Mouse (Mus musculus): ENCODE measurements at regions not wholly inside any gene's neighbourhood (a gene's known extent, or its start where the extent isn't known, plus 50 kb on each side); places are given as distances from the start of the nearest gene placed in this dataset.

- Histone ChIP-seq H3K4me2 (no peak overlapping the region), H3K27me3 (no peaks in the 10 kb centered on the region), H3K4me1 (no peaks in the 10 kb centered on the region), H3K9ac (no peak overlapping the region), H3K27ac (no peak overlapping the region), H3K9me3 (replicated peaks) (no peaks in the 10 kb centered on the region), H3K4me3 (replicated peaks) (no peak overlapping the region), H3K36me3 (no peaks in the 10 kb centered on the region)
- ATAC-seq (replicated peaks; ENCODE audit: low FRiP score) = no peak
- WGBS = 80% methylated on average over 7 of the region's 7 CpGs
Observed at GRCm38 (mm10) chr7:69888251-69888650, 478.3 kb downstream of the Nr2f2 start.

- no peaks in the 10 kb centered on the region for H3K9me3 ChIP-seq (replicated peaks)
- no peak for ATAC-seq (replicated peaks; ENCODE audit: low FRiP score)
- no peaks in the 10 kb centered on the region for H3K4me1 ChIP-seq
- H3K9ac ChIP-seq = no peak overlapping the region
- no peak overlapping the region for H3K4me3 ChIP-seq (replicated peaks)
- H3K4me2 ChIP-seq = no peak overlapping the region
- H3K27me3 ChIP-seq = no peaks in the 10 kb centered on the region
- no peaks in the 10 kb centered on the region for H3K36me3 ChIP-seq
- H3K27ac ChIP-seq = no peak overlapping the region
Observed at GRCm38 (mm10) chr7:69877031-69877430, 489.5 kb downstream of the Nr2f2 start.

DNA sequence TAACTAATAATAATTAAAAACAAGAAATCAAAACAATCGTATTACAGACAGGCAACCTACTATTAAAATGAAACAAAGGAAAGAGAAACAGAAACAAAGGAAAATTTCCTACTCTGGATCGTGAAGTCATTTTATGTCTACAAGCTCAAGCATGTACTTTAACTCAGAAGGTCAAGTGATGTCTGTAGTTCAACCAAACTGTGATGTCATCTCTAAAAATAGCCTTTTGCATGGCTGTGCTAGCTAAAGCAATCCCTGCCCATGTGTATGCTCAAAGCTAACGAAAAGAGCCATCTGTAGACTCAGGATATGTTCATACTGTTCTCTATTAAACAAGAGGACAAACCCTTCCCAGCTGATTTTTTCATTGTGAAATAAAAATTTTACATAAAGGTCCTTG lies 500.7 kb downstream of the Nr2f2 start:
- no peak for ATAC-seq (replicated peaks; ENCODE audit: low FRiP score)
- Histone ChIP-seq H3K9me3 (replicated peaks) (no peaks in the 10 kb centered on the region), H3K4me2 (no peak overlapping the region), H3K9ac (no peak overlapping the region), H3K27me3 (no peaks in the 10 kb centered on the region), H3K36me3 (no peaks in the 10 kb centered on the region), H3K27ac (no peak overlapping the region), H3K4me1 (no peaks in the 10 kb centered on the region), H3K4me3 (replicated peaks) (no peak overlapping the region)
- WGBS = 84% methylated on average over 3 of the region's 3 CpGs

GRCm38 (mm10) chr7:69844631-69845324 lies 521.8 kb downstream of the Nr2f2 start:
- Histone ChIP-seq H3K9ac (no peak overlapping the region), H3K4me3 (replicated peaks) (no peak overlapping the region), H3K4me2 (peak overlapping the region; percentile 40), H3K27ac (no peak overlapping the region), H3K9me3 (replicated peaks) (no peaks in the 10 kb centered on the region), H3K36me3 (no peaks in the 10 kb centered on the region), H3K4me1 (0 out of 2 replicates have a peak, but pooled peaks cover 4% of the 10 kb centered on the region), H3K27me3 (no peaks in the 10 kb centered on the region)
- ATAC-seq (replicated peaks; ENCODE audit: low FRiP score) = peak; percentile 33; the same call in 1 of the 2 replicates
- WGBS = 33% methylated on average over 19 of the region's 19 CpGs

- Histone ChIP-seq H3K4me2 (no peak overlapping the region), H3K27me3 (no peaks in the 10 kb centered on the region), H3K27ac (no peak overlapping the region), H3K9ac (no peak overlapping the region), H3K36me3 (no peaks in the 10 kb centered on the region), H3K9me3 (replicated peaks) (no peaks in the 10 kb centered on the region), H3K4me3 (replicated peaks) (no peak overlapping the region), H3K4me1 (no peaks in the 10 kb centered on the region)
- WGBS = 87% methylated on average over 5 of the region's 5 CpGs
- ATAC-seq (replicated peaks; ENCODE audit: low FRiP score) = no peak
Observed at GRCm38 (mm10) chr7:69837379-69837778, 529.2 kb downstream of the Nr2f2 start.

- H3K4me2 ChIP-seq = no peak overlapping the region
- no peaks in the 10 kb centered on the region for H3K9me3 ChIP-seq (replicated peaks)
- no peak overlapping the region for H3K27ac ChIP-seq
- no peaks in the 10 kb centered on the region for H3K27me3 ChIP-seq
- H3K36me3 ChIP-seq = no peaks in the 10 kb centered on the region
- WGBS = 20% methylated on average over 8 of the region's 8 CpGs
- no peaks in the 10 kb centered on the region for H3K4me1 ChIP-seq
- no peak for ATAC-seq (replicated peaks; ENCODE audit: low FRiP score)
- H3K4me3 ChIP-seq (replicated peaks) = no peak overlapping the region
- H3K9ac ChIP-seq = no peak overlapping the region
Observed at GRCm38 (mm10) chr7:69827251-69827650, 539.3 kb downstream of the Nr2f2 start.

DNA sequence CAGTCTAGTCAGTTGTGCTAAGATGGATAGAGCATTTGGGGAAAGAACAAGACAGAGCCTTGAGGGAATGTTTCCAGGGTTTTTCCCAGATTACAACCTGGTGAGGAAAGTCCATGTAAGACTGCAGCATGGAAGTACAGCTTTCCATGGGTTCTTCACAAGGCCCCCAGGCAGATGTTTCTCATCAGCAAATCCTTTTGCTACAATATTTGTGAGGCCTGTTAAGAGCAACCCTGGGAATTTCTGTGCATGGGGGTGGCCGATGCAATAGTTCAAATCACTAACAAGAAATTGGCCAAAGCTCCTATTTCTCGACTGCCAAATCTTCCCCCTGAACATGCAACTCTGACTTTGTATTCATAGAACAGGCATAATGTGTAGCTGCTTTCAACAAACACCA lies 546.0 kb downstream of the Nr2f2 start:
- 65% methylated on average over 2 of the region's 2 CpGs for WGBS
- Histone ChIP-seq H3K4me2 (no peak overlapping the region), H3K36me3 (no peaks in the 10 kb centered on the region), H3K4me3 (replicated peaks) (no peak overlapping the region), H3K9ac (no peak overlapping the region), H3K9me3 (replicated peaks) (no peaks in the 10 kb centered on the region), H3K4me1 (no peaks in the 10 kb centered on the region), H3K27me3 (no peaks in the 10 kb centered on the region), H3K27ac (no peak overlapping the region)
- no peak for ATAC-seq (replicated peaks; ENCODE audit: low FRiP score)

DNA sequence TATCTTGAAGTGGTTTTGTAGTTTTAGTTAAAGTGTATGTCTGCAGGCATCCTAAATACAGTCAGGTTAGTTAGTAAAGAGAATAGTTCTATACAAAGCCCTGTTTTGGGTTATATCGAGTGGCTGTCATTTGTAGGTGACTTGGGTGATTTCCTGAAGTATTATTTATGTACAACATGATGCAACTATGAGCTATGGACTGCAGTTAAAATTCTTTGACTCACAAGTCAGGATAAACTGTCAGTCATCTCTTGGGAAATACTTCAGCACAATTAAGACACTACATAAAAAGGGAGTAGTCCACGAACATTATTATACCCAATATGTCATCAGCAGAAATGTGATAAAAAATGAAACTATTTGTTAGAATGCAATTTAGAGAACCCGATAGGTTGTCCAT lies 554.2 kb downstream of the Nr2f2 start:
- H3K9me3 ChIP-seq (replicated peaks) = no peaks in the 10 kb centered on the region
- H3K4me3 ChIP-seq (replicated peaks) = no peak overlapping the region
- no peaks in the 10 kb centered on the region for H3K36me3 ChIP-seq
- ATAC-seq (replicated peaks; ENCODE audit: low FRiP score) = no peak
- no peaks in the 10 kb centered on the region for H3K27me3 ChIP-seq
- no peak overlapping the region for H3K27ac ChIP-seq
- 0 out of 2 replicates have a peak, but pooled peaks cover under 1% of the 10 kb centered on the region for H3K4me1 ChIP-seq
- H3K4me2 ChIP-seq = no peak overlapping the region
- WGBS = 85% methylated on average over 3 of the region's 3 CpGs
- H3K9ac ChIP-seq = no peak overlapping the region

GRCm38 (mm10) chr7:69810873-69811272 lies 555.7 kb downstream of the Nr2f2 start:
- no peaks in the 10 kb centered on the region for H3K27me3 ChIP-seq
- H3K27ac ChIP-seq = no peak overlapping the region
- no peaks in the 10 kb centered on the region for H3K36me3 ChIP-seq
- no peaks in the 10 kb centered on the region for H3K9me3 ChIP-seq (replicated peaks)
- ATAC-seq (replicated peaks; ENCODE audit: low FRiP score) = no peak
- 14% methylated on average over 5 of the region's 5 CpGs for WGBS
- H3K9ac ChIP-seq = no peak overlapping the region
- H3K4me2 ChIP-seq = no peak overlapping the region
- no peak overlapping the region for H3K4me3 ChIP-seq (replicated peaks)
- H3K4me1 ChIP-seq = 0 out of 2 replicates have a peak, but pooled peaks cover 4% of the 10 kb centered on the region

GRCm38 (mm10) chr7:69807220-69807619 lies 559.3 kb downstream of the Nr2f2 start:
- Histone ChIP-seq H3K27me3 (no peaks in the 10 kb centered on the region), H3K9ac (no peak overlapping the region), H3K4me3 (replicated peaks) (no peak overlapping the region), H3K4me1 (0 out of 2 replicates have a peak, but pooled peaks cover 4% of the 10 kb centered on the region), H3K36me3 (no peaks in the 10 kb centered on the region), H3K4me2 (peak overlapping the region; percentile 31), H3K27ac (0 out of 2 replicates have a peak overlapping the region, but pooled peaks have one; percentile 3), H3K9me3 (replicated peaks) (no peaks in the 10 kb centered on the region)
- 28% methylated on average over 8 of the region's 8 CpGs for WGBS
- ATAC-seq (replicated peaks; ENCODE audit: low FRiP score) = no peak

DNA sequence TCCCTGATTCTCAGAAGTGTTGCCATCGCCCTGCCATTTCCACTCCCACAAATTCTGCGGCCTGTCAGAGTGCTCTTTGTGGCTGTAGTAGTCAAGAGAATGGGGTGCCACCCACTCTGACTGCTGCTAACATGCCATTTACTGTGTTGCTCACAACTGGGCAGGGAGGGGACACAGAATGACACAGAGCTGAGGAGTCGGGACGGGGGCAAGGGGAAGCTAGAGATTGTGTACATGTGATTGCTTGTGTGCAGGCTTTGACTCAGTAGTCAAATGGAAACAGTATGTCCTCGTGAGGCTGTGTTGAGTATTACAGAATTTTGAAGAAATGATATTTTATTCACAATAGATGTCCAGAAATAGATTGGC lies 595.6 kb downstream of the Nr2f2 start:
- no peak for ATAC-seq (replicated peaks; ENCODE audit: low FRiP score)
- Histone ChIP-seq H3K27me3 (no peaks in the 10 kb centered on the region), H3K4me2 (no peak overlapping the region), H3K27ac (no peak overlapping the region), H3K4me3 (replicated peaks) (no peak overlapping the region), H3K9ac (no peak overlapping the region), H3K36me3 (no peaks in the 10 kb centered on the region), H3K9me3 (replicated peaks) (no peaks in the 10 kb centered on the region), H3K4me1 (no peaks in the 10 kb centered on the region)
- 81% methylated on average over 5 of the region's 5 CpGs for WGBS

- H3K4me2 ChIP-seq = no peak overlapping the region
- no peaks in the 10 kb centered on the region for H3K9me3 ChIP-seq (replicated peaks)
- H3K36me3 ChIP-seq = no peaks in the 10 kb centered on the region
- no peak for ATAC-seq (replicated peaks; ENCODE audit: low FRiP score)
- H3K9ac ChIP-seq = no peak overlapping the region
- no peaks in the 10 kb centered on the region for H3K4me1 ChIP-seq
- no peak overlapping the region for H3K27ac ChIP-seq
- no peaks in the 10 kb centered on the region for H3K27me3 ChIP-seq
- 49% methylated on average over 22 of the region's 22 CpGs for WGBS
- H3K4me3 ChIP-seq (replicated peaks) = no peak overlapping the region
Observed at GRCm38 (mm10) chr7:69770313-69770979, 596.1 kb downstream of the Nr2f2 start.

Measured in kidney, embryonic 15.5 days (tissue).